Mouse (Mus musculus) embryonic fibroblast, embryonic 13.5 days (primary cell): ENCODE measurements around the gene Fscn1.

Experiments used
- CTCF ChIP-seq: IDR thresholded peaks from 2 replicates; pipeline ENCODE4 v1.5.1; 2011; ENCODE audit warnings: mild to moderate bottlenecking, control low read depth, low read length, moderate library complexity, borderline replicate concordance; ENCODE audit not compliant: insufficient read depth
- POLR2A ChIP-seq: IDR thresholded peaks from 2 replicates; pipeline ENCODE4 v1.6.1; 2011; ENCODE audit warnings: low read depth, mild to moderate bottlenecking, control low read depth, low read length, moderate library complexity

DNA sequence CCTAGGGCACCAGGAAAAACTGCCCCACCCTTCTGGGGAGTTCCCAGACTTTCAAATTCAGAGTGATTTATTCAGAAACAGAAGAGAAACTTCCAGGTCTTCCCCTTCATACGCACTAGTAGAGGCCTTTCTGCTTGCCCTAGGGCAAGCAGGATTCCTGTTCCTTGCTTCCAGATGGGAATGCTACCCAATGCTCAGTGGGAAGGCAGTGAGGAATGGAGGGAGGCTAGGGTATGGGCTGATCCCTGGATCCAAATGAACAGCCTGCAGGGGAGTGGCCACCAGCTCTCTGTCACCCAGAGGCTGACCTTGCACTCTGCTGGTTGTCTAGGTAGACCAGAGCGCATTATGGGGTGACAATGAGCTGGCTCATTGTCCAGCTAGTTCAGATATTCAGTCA, 48.5 kb upstream of the Fscn1 start:
- TF ChIP-seq CTCF (no peak), POLR2A (no peak)
